Mouse (Mus musculus): Measurements from ENCODE around the gene Colq. TPM values are rescaled to one million over a fixed set of nuclear protein-coding genes. Genes with fewer than 3 reads are reported as not detected.
"Not testable (repeated sequence)": the region's sequence is repeated elsewhere in the genome, so short reads cannot be mapped to it uniquely, and the experiment has no call there.

Gene Colq
- polyA plus RNA-seq (2015; fragmentation: Nextera tagmentation; extraction: Ambion mirVana) = 3.3 and 3.8 TPM in 2 replicates

DNA sequence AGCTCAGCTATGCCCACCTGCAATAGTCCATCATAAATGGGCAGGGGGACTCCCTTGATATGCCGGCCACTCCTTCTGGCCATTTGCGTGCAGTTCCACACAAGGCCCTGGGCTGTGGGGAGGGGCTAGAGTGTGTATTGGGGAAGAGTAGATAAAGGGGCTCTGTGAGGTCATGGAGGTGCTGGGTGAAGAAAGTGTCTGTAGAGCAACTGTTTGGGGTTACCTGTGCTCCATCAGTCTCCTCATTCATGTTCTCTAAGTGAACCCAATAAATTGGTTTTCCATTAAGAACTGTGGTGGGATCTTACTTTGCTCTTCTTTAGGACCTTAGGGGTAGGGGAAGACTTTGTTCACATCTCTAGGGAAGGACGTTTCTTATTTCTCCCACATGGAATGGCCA lies at the start of gene Colq:
Colq (minus strand) TSS at position 101 of the 400 bp plus-strand sequence.
- Histone ChIP-seq H3K27ac (no peak within 1 kb of the TSS), H3K27me3 (peaks cover 3% of the 10 kb centered on the region; the same call in 1 of the 2 replicates), H3K4me1 (no peaks in the 10 kb centered on the region; the same call in 1 of the 2 replicates), H3K9me3 (0 out of 2 replicates have a peak, but pooled peaks cover 4% of the 10 kb centered on the region), H3K4me2 (replicated peaks) (no peak within 1 kb of the TSS), H3K9ac (no peak within 1 kb of the TSS), H3K36me3 (no peaks in the 10 kb centered on the region), H3K4me3 (no peak within 1 kb of the TSS)
- ATAC-seq (ENCODE audit: low FRiP score, low read depth) = no peak
- 84% methylated on average over 3 of the region's 3 CpGs for WGBS

DNA sequence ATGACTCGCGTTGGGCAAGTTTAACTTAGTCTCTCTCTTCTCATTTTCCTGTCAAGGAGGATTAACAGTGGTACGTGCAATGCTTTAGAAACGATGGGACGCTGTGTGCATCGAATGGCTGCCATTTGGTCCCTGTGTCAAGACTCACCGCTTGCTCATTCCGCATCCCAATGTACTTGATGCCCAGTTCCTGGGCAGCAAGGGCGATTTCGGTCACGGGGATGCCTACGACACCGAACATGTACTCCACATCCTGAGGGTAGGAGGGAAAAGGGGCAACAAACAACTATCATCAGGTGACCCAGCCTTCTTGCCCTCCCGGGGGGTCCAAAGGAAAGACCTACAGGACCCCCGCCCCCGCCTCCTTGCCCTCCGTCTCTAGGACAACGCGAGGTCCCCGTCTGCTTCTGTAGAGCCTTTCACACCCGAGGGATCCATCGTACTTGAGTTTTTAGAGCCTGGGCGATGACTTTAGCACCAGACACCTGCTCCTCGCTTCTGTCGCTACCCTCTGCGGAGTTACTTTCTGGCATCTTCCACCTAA lies 49.3 kb upstream of the Colq start, which contains the start of gene Gm49387:
Gm49387 (minus strand) TSS at position 533 of the 544 bp plus-strand sequence.
- H3K9me3 ChIP-seq = no peaks in the 10 kb centered on the region
- peak; percentile 17; the same call in 1 of the 2 replicates for ATAC-seq (ENCODE audit: low FRiP score, low read depth)
- peak within 1 kb of the TSS; percentile 81 for H3K27ac ChIP-seq
- H3K4me3 ChIP-seq = peak within 1 kb of the TSS; percentile 51
- H3K4me1 ChIP-seq = peaks cover 14% of the 10 kb centered on the region
- H3K9ac ChIP-seq = peak within 1 kb of the TSS; percentile 81
- WGBS = 3% methylated on average over 26 of the region's 26 CpGs
- H3K4me2 ChIP-seq (replicated peaks) = peak within 1 kb of the TSS; percentile 92
- no peaks in the 10 kb centered on the region for H3K36me3 ChIP-seq
- no peaks in the 10 kb centered on the region for H3K27me3 ChIP-seq

- Histone ChIP-seq H3K27me3 (no peaks in the 10 kb centered on the region), H3K4me3 (no peak overlapping the region), H3K27ac (no peak overlapping the region), H3K36me3 (no peaks in the 10 kb centered on the region), H3K4me2 (replicated peaks) (no peak overlapping the region), H3K9ac (no peak overlapping the region), H3K9me3 (no peaks in the 10 kb centered on the region), H3K4me1 (no peaks in the 10 kb centered on the region)
- WGBS = 78% methylated on average over 7 of the region's 7 CpGs
- no peak for ATAC-seq (ENCODE audit: low FRiP score, low read depth)
These were observed 39.5 kb upstream of the Colq start for GRCm38 (mm10) chr14:31630677-31631076.

GRCm38 (mm10) chr14:31622748-31623147 lies 31.6 kb upstream of the Colq start:
- H3K4me3 ChIP-seq = no peak overlapping the region
- no peak overlapping the region for H3K27ac ChIP-seq
- ATAC-seq (ENCODE audit: low FRiP score, low read depth) = no peak
- H3K4me1 ChIP-seq = no peaks in the 10 kb centered on the region
- H3K9me3 ChIP-seq = no peaks in the 10 kb centered on the region
- H3K9ac ChIP-seq = no peak overlapping the region
- H3K36me3 ChIP-seq = no peaks in the 10 kb centered on the region; the same call in 1 of the 2 replicates
- no peak overlapping the region for H3K4me2 ChIP-seq (replicated peaks)
- no peaks in the 10 kb centered on the region for H3K27me3 ChIP-seq
- 83% methylated on average over 12 of the region's 12 CpGs for WGBS

GRCm38 (mm10) chr14:31620591-31621223 lies 29.6 kb upstream of the Colq start:
- H3K9ac ChIP-seq = no peak overlapping the region
- no peak overlapping the region for H3K27ac ChIP-seq
- 77% methylated on average over 9 of the region's 9 CpGs for WGBS
- ATAC-seq (ENCODE audit: low FRiP score, low read depth) = no peak
- H3K27me3 ChIP-seq = no peaks in the 10 kb centered on the region
- peaks cover 4% of the 10 kb centered on the region; the same call in 1 of the 2 replicates for H3K36me3 ChIP-seq
- H3K4me3 ChIP-seq = no peak overlapping the region
- no peaks in the 10 kb centered on the region for H3K9me3 ChIP-seq
- no peak overlapping the region for H3K4me2 ChIP-seq (replicated peaks)
- no peaks in the 10 kb centered on the region for H3K4me1 ChIP-seq

DNA sequence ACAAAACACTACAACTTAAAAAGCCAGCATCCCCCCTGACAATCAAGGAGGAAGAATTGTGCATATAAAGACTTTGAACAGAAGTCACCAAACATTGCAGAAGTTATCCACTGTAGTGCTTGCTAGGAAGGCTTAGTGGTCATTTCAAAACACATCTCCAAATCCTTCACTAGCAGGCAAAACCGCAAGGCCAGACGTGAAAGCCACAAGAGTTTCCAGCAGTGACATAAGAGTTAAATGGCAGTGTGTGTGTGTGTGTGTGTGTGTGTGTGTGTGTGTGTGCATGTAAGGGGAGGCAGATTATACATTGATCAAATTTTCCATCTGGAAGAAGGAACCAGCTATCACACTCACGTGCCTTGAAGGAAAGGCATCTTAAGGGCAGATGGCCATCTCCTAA lies 26.9 kb upstream of the Colq start:
- 85% methylated on average over 3 of the region's 3 CpGs for WGBS
- H3K4me2 ChIP-seq (replicated peaks) = no peak overlapping the region
- no peak for ATAC-seq (ENCODE audit: low FRiP score, low read depth)
- no peaks in the 10 kb centered on the region for H3K27me3 ChIP-seq
- no peaks in the 10 kb centered on the region for H3K4me1 ChIP-seq
- peaks cover 4% of the 10 kb centered on the region; the same call in 1 of the 2 replicates for H3K36me3 ChIP-seq
- H3K9me3 ChIP-seq = no peaks in the 10 kb centered on the region
- no peak overlapping the region for H3K27ac ChIP-seq
- H3K4me3 ChIP-seq = no peak overlapping the region
- no peak overlapping the region for H3K9ac ChIP-seq

GRCm38 (mm10) chr14:31617204-31617603 lies 26.1 kb upstream of the Colq start:
- Histone ChIP-seq H3K9me3 (no peaks in the 10 kb centered on the region), H3K4me1 (no peaks in the 10 kb centered on the region), H3K36me3 (peaks cover 8% of the 10 kb centered on the region; the same call in 1 of the 2 replicates), H3K27me3 (no peaks in the 10 kb centered on the region), H3K9ac (no peak overlapping the region), H3K4me2 (replicated peaks) (no peak overlapping the region), H3K27ac (no peak overlapping the region), H3K4me3 (no peak overlapping the region)
- WGBS = 86% methylated on average over 9 of the region's 9 CpGs
- ATAC-seq (ENCODE audit: low FRiP score, low read depth) = no peak

- no peak for ATAC-seq (ENCODE audit: low FRiP score, low read depth)
- no peak overlapping the region for H3K27ac ChIP-seq
- H3K9ac ChIP-seq = no peak overlapping the region
- WGBS = 77% methylated on average over 5 of the region's 5 CpGs
- no peaks in the 10 kb centered on the region for H3K9me3 ChIP-seq
- no peaks in the 10 kb centered on the region for H3K27me3 ChIP-seq
- H3K36me3 ChIP-seq = peaks cover 8% of the 10 kb centered on the region; the same call in 1 of the 2 replicates
- no peaks in the 10 kb centered on the region for H3K4me1 ChIP-seq
- no peak overlapping the region for H3K4me2 ChIP-seq (replicated peaks)
- no peak overlapping the region for H3K4me3 ChIP-seq
These were observed 22.5 kb upstream of the Colq start for GRCm38 (mm10) chr14:31613671-31614070.

GRCm38 (mm10) chr14:31611986-31612385 lies 20.8 kb upstream of the Colq start:
- WGBS = 70% methylated on average over 4 of the region's 4 CpGs
- H3K9ac ChIP-seq = no peak overlapping the region
- no peaks in the 10 kb centered on the region for H3K27me3 ChIP-seq
- ATAC-seq (ENCODE audit: low FRiP score, low read depth) = no peak
- H3K27ac ChIP-seq = no peak overlapping the region
- no peak overlapping the region for H3K4me2 ChIP-seq (replicated peaks)
- H3K4me1 ChIP-seq = no peaks in the 10 kb centered on the region
- H3K4me3 ChIP-seq = no peak overlapping the region
- H3K9me3 ChIP-seq = no peaks in the 10 kb centered on the region
- 0 out of 2 replicates have a peak, but pooled peaks cover 4% of the 10 kb centered on the region for H3K36me3 ChIP-seq

- 60% methylated on average over 6 of the region's 6 CpGs for WGBS
- H3K4me1 ChIP-seq = no peaks in the 10 kb centered on the region
- H3K4me2 ChIP-seq (replicated peaks) = no peak overlapping the region
- no peak for ATAC-seq (ENCODE audit: low FRiP score, low read depth)
- H3K27ac ChIP-seq = no peak overlapping the region
- no peak overlapping the region for H3K4me3 ChIP-seq
- no peaks in the 10 kb centered on the region for H3K27me3 ChIP-seq
- H3K9me3 ChIP-seq = no peaks in the 10 kb centered on the region
- H3K9ac ChIP-seq = no peak overlapping the region
- no peaks in the 10 kb centered on the region for H3K36me3 ChIP-seq
These were observed 14.4 kb upstream of the Colq start for GRCm38 (mm10) chr14:31605514-31605913.

DNA sequence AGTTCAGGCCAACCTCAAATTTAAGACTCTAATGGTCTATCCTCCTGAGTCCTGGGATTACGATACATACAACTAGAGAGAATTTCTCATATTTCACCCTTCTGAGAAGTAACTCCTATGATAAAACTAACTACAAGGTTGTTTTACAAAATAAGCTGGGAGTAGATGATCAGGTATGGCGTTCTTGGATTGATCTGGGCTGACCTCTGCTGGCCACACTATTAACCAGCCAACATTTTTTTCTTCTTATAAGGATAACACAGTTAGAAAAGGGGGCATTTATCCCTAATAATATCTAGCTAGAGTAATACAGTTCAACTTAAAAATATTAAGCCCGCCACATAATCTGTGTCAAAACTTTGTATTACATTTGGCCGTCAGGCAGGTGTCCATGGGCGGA lies 13.8 kb upstream of the Colq start:
- no peak for ATAC-seq (ENCODE audit: low FRiP score, low read depth)

GRCm38 (mm10) chr14:31602616-31602979 lies 11.5 kb upstream of the Colq start:
- not testable (repeated sequence) for H3K4me1 ChIP-seq; H3K27ac ChIP-seq; H3K36me3 ChIP-seq; H3K27me3 ChIP-seq; H3K4me3 ChIP-seq; H3K9me3 ChIP-seq; ATAC-seq (ENCODE audit: low FRiP score, low read depth); H3K9ac ChIP-seq; H3K4me2 ChIP-seq (replicated peaks)
- 84% methylated on average over 6 of the region's 6 CpGs for WGBS

More for the DNA sequence above, 13.8 kb upstream of the Colq start:
- Histone ChIP-seq H3K27ac (no peak overlapping the region), H3K4me3 (no peak overlapping the region), H3K9me3 (no peaks in the 10 kb centered on the region), H3K4me2 (replicated peaks) (no peak overlapping the region), H3K9ac (no peak overlapping the region), H3K4me1 (no peaks in the 10 kb centered on the region), H3K36me3 (no peaks in the 10 kb centered on the region), H3K27me3 (no peaks in the 10 kb centered on the region)
- 74% methylated on average over 5 of the region's 5 CpGs for WGBS

Measured in limb, embryonic 13.5 days (tissue).